Mouse (Mus musculus) granulocyte monocyte progenitor cell, adult 5-6 weeks (primary cell): ENCODE data around the gene Hapln1. TPM values are rescaled to one million over a fixed set of nuclear protein-coding genes. Genes with fewer than 3 reads are reported as not detected.

Source experiments
- ATAC-seq: replicated peaks from 2 replicates; pipeline ENCODE4 v1.8.0; 2016; ENCODE audit warnings: mild to moderate bottlenecking, moderate TSS enrichment, inconsistent platforms; ENCODE audit not compliant: poor library complexity, severe bottlenecking
- total RNA-seq, 2 experiments: library from RNA; stranded (forward) in 1 of 2; stranded (reverse) in 1 of 2; fragments of 200-712, 200-1000 nt in 1 of 2; fragments of >200 nt in 1 of 2; fragmentation: Nextera tagmentation in 1 of 2; gene quantifications; 2 replicates each; pipeline ENCODE4 v1.2.3; 2014 to 2017

Hapln1 gene
- total RNA-seq (2014; fragmentation: Nextera tagmentation) = not detected in 2 replicates
- not detected in 2 replicates for total RNA-seq (2017)

DNA sequence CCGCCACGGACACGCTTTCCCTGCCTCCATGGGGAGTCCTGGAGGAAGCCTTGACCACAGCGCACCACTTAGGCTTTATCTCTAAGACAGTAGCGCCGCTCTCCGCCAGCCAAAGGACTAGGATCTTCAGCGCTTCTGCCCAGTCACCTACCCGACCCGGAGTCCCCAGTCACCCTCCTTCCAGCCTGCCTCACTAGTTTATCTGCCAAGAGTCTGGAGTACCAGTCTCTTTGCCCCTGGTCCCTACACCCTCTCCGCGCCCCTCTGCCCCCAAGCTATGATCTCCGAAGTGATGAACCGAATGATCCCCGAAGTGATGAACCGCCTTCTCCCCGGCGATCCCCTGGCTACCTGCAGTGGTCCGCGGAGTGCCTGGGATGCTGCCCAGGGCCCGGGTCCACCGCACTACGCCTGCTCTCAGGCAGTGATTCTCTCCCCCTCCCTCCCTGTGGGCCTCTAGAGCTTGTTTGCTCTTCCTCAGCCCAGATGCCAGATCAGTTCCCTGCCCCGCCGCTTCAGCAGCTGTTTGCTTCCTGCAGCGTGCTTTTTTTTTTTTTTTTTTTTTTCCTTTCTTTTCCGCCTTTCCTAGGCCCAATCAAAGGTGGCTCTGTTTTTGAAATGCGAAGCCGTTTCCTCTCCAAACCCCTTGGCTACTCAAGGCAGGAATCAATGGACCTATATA is at the start of gene Hapln1:
Gene Hapln1, plus strand, starts transcription at position 592 of the 682 bp plus-strand sequence.
- ATAC-seq = peak; percentile 87

DNA sequence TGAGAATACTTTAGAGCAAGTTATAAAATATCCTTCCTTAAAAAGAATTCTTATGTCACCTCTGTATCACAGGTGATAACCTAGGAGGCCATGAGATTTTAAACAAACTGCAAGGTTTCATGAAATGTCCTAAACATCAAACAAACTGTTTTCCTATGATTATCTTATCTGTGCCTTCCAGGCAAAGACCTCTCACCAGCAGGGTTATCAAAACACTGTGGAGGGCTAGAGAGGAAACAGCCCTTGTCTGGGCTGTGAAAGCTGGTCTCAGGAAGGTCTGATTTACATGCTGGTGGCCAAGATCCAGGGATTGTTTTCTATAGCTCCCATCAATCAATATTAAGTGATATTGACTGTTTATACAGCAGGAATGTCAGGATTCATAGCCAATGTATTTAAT is 46.4 kb upstream of the Hapln1 start:
- no peak for ATAC-seq

GRCm38 (mm10) chr13:89493678-89494077 is 45.9 kb upstream of the Hapln1 start:
- ATAC-seq = no peak

DNA sequence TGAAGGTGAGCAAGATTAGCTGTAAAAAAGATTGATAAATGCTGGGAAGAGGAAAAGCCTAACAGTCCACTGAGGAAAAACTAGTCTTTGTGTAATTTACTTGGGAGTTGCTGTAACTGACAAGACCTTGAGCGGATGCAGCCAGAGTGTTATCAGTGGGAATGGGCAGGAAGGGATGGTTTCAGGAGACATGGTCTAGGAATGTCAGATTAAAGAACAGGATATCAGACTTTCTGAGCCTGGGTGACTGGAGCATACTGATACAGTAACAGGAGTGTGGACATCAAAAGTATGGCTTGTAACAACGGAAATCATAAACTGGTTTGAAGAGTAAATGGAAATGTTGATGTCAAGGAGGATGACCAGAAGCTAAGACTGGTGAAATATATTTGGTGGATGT is 43.0 kb upstream of the Hapln1 start:
- ATAC-seq = no peak

DNA sequence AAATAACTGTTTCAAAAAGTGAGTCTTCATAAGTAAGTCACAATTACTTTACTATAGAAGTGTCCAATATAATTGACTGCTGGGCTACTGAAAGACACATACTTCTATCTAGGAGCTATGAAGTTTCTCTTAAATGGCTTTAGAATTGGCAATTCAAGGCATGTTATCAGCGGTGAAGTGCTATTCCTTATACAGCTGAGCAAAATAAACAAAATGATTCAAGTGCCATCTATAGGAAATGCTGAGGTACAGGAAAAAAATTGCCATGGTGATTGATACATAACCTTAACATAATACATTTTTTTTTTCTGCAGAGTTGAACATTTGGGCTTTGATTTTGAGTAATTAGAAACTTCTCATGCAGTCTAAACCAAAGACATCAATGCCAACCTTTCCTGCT is 40.2 kb upstream of the Hapln1 start:
- no peak for ATAC-seq

DNA sequence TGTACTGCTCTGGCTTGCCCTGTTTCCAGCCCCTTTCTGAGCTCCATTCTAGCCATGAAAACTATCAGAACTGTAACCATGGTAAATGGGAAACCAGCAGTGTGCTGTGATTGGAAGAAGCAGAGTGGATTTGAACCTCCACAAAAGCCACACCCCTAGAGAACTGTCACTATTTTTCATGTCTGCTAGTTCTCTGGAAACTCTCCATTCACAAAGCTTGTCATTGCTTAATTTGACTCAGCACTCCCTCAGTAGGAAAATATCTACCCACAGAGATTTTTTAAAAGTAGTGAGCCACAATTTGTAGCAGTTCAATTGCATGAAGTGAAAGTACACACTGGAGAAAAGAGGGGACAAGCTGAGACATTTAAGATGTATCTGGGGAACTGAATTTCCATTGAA is 18.1 kb upstream of the Hapln1 start:
- no peak for ATAC-seq

DNA sequence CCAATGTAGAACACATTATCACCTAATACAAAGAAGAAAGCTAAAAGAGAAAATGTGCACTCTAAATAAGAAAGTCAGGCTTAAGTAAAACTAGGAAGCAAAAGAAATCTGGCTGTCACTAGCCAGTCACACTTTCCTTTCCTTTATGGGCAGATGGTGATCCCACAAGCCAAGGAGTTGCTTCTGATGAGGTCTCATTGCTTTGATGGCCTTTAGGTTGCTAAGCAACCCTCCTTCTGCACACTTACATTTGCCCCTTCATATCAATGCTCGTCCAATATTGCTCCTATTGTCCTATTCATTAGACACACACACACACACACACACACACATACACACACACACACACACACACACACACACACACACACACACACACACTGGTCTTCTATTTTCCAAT is 10.9 kb upstream of the Hapln1 start:
- ATAC-seq = no peak

DNA sequence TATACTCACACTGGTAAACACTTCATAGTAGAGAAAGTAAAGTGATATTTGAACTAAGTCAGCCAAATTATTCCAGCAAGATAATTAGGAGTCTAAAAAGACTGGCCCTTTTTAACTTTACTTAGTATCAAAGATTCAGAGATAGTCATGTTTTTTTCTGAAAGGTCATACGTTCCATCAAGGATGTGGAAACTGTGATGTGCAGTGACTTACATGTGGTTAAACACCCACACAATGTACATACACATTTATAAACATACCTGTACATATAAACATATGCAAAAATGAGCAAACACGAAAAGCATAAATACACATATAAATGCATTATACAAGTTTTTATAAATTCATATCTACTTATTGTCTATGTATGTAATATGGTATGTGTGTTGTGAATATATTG is 9.2 kb upstream of the Hapln1 start:
- ATAC-seq = no peak

- ATAC-seq = no peak
Observed at GRCm38 (mm10) chr13:89539887-89540264, 280 bp downstream of the Hapln1 start.

- ATAC-seq = no peak
Observed at GRCm38 (mm10) chr13:89540301-89540982, 846 bp downstream of the Hapln1 start.

- ATAC-seq = peak; percentile 71
Observed at GRCm38 (mm10) chr13:89543003-89543402, 3.4 kb downstream of the Hapln1 start.

- peak; percentile 56 for ATAC-seq
Observed at GRCm38 (mm10) chr13:89548203-89548740, 8.7 kb downstream of the Hapln1 start.

DNA sequence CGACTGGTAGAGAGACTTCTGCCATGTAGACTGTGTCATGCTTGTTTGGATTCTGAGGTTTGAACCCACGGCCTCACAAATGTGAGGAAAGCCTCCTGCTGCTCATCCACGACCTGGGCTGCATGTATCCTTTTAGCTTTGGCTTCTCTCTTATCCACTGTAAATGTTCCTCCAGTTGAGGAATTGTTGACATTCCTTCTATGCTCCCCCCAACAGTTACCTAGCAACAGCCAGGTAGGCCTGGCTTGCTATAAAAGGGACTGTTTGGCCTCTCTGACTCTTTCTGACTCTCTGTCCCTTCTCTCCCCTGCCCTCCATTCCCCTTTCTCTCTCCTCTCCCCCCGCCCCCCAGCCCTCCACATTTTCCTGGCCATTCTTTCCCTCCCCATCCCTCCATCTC is 9.9 kb downstream of the Hapln1 start:
- ATAC-seq = no peak

DNA sequence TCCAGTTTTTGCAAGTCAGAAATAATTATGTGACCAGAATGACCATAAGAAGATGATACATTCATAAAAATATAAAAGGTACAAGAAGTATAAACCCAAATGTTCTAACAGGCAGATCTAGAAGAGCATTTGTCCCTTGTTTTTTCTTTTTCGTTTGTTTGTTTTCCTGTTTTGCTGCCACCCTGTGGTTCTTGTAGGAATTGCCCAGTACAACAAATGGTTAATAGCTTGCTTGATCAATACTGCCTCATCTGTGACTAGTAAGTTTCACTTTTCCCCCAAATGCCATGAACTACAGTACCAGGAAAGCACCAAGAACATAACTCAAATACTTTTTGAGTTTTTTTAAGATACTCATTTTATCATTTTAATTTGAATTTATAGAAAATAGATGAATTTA is 11.9 kb downstream of the Hapln1 start:
- no peak; the same call in 1 of the 2 replicates for ATAC-seq

DNA sequence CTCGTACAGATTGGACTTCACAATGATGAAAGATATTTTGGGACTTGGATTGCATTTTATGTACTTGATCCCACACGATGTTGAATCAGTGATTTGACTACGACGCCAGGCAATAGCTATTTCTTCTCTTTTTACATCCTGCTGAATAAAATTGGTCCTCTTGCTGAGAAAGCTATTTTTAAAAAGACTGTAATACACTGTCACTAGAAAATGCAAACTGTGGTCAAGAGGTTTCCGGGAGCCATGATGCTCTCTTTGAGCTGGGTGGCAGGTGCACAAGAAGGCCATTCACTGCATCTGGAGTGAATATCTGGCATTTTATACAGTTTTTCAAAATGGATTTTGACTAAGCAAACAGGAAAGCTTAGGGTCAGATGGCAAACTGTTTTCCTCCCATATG is 24.9 kb downstream of the Hapln1 start:
- no peak for ATAC-seq

DNA sequence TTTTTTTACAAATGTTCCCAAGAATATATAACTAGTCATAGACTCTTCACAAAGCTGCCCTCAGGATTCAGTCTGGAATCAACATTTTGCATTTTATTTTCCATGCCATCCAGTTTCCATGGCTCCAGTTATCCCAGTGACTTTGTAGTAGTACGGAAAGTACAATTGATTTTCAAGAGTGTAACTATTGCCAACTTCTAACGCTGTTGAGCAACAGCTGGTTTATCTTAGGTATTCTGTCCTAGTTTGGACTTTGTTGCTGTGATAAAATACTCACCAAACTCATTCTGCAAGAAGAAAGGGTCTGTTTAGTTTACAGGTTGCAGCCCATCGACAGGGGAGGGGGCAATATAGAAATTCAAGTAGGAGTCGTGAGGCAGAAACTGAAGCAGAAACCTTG is 26.7 kb downstream of the Hapln1 start:
- no peak for ATAC-seq

DNA sequence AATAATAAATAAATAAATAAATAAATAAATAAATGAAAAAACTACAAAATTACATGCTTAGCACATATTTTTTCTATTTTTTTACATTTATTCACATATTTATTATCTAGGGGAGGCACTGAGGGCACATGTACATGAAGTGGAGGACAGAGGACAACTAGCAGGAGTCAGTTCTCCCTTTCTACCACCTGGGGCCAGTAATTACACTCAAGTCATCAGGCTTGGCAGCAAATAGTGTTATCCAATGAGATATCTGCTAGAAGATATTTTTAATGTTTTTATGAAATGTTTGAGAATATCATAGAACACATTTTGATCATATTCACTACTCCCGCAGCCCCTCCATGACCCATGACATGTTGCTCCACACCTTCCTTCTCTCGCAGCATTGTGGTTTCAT is 39.5 kb downstream of the Hapln1 start:
- no peak for ATAC-seq

GRCm38 (mm10) chr13:89583138-89583746 is 43.6 kb downstream of the Hapln1 start:
- ATAC-seq = no peak

GRCm38 (mm10) chr13:89583747-89584738 is 44.4 kb downstream of the Hapln1 start:
- ATAC-seq = no peak

- no peak for ATAC-seq
Observed at GRCm38 (mm10) chr13:89585144-89585543, 45.5 kb downstream of the Hapln1 start.
